Mouse (Mus musculus): ENCODE measurements around the gene Olfr726.

Gene Olfr726

DNA sequence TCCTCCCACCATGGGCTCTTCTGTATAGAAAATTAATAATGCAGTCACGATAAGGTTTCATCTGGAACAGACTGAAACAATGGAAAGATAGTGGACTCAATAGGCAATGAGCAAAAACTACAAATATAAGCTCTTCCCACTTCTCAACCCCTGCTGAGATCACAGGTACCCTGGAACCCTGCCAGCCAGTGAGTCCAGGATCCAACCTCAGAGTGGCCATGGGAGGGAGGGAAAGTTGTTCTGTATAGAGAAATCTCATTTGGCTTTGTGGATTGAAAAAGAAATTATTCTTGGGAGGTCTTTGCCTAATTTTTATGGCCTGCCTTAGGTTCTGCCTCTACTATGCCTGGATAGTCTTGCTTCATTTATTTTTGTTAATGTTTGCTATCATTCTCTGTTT, at the start of gene Olfr726:
Gene Olfr726 (minus strand): TSS at position 101 of the 400 bp plus-strand sequence.
- in situ Hi-C loops (cut with MboI; ENCODE audit: low sequenced_read_pairs), result no loop called here

DNA sequence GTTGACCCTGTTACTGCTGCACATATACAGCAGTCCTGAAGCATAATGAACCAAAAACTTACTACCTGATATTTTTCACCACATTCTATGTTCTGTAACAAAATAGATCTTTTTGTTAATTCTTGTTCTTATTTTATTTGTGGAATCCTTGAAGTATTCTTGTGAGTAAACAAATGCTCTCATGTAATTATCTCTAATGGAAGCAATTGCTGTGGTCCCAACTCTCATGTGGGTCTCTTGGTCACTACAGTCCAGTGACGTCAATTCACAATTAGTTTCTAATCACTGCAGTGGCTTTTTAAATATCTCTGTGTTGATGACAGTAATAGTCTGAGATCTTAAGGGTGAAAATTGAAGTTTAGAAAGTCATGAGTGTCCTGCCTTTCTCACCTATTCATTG, 32.1 kb upstream of the Olfr726 start, which contains the start of gene Olfr727:
Gene Olfr727 (plus strand): TSS at position 301 of the 400 bp plus-strand sequence.
- in situ Hi-C loops (cut with MboI; ENCODE audit: low sequenced_read_pairs), result no loop called here

DNA sequence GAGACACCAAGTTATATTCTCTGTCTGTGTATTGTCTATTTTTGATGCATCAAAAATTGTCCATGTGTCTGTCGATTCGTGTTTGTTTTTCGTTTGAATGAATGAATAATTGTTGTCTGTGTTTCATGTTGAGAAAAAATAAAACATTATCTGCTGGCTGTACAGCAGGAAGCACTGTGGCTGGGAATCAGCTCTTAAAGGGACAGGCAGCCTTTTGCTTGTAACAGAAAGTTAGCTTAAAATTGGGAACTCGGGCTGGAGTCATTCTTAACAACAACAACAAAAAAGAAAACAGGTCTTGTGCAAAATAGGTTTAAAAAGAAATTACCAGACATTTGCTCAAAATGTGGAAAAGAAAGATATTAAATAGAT, 28.0 kb downstream of the Olfr726 start:
- in situ Hi-C loops (cut with MboI; ENCODE audit: low sequenced_read_pairs), result no loop called here

- in situ Hi-C loops (cut with MboI; ENCODE audit: low sequenced_read_pairs), result no loop called here
Measured at GRCm38 (mm10) chr14:50061955-50062732, 28.6 kb downstream of the Olfr726 start.

DNA sequence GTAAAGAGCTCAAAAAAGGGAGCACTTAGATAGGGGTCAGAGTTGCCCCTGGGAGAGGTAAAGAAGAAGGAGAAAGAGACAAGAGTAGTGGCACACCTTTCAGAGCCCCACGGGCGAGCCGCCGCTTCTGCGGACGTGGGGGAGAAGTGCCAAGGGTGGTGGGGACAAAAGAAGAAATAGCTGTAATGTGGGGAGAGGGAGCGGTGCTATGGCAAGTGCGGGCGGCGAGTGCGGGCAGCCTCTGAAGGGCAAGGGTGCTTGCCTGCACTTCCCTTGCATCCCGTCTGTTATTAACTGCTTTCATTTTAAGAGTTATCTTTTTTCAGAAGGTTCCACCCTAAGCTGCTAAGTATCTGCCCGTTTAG, 29.2 kb downstream of the Olfr726 start:
- in situ Hi-C loops (cut with MboI; ENCODE audit: low sequenced_read_pairs), result no loop called here

DNA sequence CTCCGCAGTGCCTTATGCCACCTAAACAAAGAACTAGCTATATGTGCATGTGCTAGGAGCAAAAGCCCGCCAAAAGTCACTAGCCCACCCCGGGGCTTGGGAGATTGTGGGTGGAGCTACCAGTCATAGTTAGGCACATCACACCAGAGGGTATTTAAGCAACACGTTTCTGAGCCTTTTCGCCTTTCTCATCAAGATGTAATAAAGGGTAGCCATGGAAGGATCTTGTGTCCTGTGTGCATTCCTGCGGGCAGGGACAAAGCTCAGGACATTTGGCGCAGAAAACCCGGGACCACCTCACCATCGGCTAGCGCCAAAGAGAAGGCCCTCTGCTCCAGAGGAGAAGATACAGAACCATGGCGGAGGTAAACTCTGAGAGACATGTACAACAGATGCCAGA, 29.6 kb downstream of the Olfr726 start:
- in situ Hi-C loops (cut with MboI; ENCODE audit: low sequenced_read_pairs), result no loop called here

DNA sequence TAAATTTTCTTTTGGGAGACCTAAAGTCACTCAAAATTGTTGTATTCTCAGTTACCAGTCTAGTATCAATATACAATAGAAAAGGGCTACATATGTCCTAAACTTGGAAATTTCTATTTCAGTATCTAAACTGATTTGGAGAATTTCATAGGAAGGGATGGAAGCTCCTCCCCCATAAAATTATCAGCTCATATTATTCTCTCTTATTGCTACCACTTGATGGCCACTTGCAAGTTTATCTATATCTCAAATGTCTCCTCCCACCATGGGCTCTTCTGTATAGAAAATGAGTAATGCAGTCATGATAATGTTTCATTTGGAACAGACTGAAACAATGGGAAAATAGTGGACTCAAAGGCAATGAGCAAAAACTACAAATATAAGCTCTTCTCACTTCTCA, 50.5 kb downstream of the Olfr726 start, which contains the start of gene Olfr725:
Gene Olfr725 (minus strand): TSS at position 101 of the 400 bp plus-strand sequence.
- in situ Hi-C loops (cut with MboI; ENCODE audit: low sequenced_read_pairs), result no loop called here
